8 mouse cellular contexts compared by ENCODE assay signal in the genomic region with DNA sequence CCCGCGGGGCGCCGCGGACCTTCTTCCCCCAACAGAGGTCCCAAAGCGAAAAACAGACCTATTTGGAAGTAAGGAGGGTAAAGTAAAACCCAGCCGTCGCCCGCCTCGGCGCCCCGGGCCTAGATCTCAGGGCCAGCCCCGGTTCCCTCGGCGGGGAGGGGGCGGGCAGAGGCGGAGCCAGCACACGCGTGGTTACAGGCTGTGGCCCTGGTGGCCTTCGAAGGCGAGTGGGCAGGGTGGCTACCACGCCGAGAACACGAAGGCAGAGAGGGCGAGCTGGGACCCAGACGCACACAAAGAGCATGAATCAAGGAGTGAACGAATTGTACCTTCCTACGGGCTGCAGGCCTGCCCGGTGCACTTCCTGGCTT. TPM values are rescaled to one million over a fixed set of nuclear protein-coding genes. Genes with fewer than 3 reads are reported as not detected.
DNase-seq lines count a peak whose midpoint lies in the region; ATAC-seq and TF ChIP-seq lines count a peak whose summit lies in the region.

No protein-coding gene starts in this region.

- no peaks in the 10 kb centered on the region for H3K36me3 ChIP-seq in forebrain, embryonic 14.5 days (ENCODE audit: control insufficient read depth, insufficient read depth, low read length)
- no peaks in the 10 kb centered on the region for H3K36me3 ChIP-seq in liver, embryonic 14.5 days (replicated peaks; ENCODE audit: control insufficient read depth, insufficient read depth, low read depth)

- peak overlapping the region; percentile 80 for H3K4me3 ChIP-seq in gastrocnemius, adult 2 months
- H3K4me3 ChIP-seq in forebrain, embryonic 14.5 days (ENCODE audit: low read depth, low read length) = peak overlapping the region; percentile 46
- peak overlapping the region in 1 of 2 experiments; percentile 23; a peak in 2 of 4 replicates for H3K4me3 ChIP-seq in liver, embryonic 14.5 days (ENCODE audit: insufficient read depth in 1 of 2, low read depth in 2 of 2, low read length in 2 of 2)

- ATAC-seq in forebrain, embryonic 14.5 days = peak; percentile 83
- ATAC-seq in liver, embryonic 14.5 days (ENCODE audit: insufficient read depth) = peak; percentile 36; the same call in 1 of the 2 replicates

- H3K9me3 ChIP-seq in forebrain, embryonic 14.5 days (replicated peaks; ENCODE audit: control insufficient read depth, low read length) = no peaks in the 10 kb centered on the region
- no peaks in the 10 kb centered on the region for H3K9me3 ChIP-seq in liver, embryonic 14.5 days (ENCODE audit: control insufficient read depth, low read length)

- TF ChIP-seq CTCF in gastrocnemius, adult 2 months (IDR thresholded peaks at IDR 0.05) = no peak
- no peak for TF ChIP-seq CTCF in liver, embryonic 14.5 days (IDR thresholded peaks at IDR 0.05; ENCODE audit: low read depth)

- no peaks in the 10 kb centered on the region for H3K27me3 ChIP-seq in forebrain, embryonic 14.5 days (replicated peaks; ENCODE audit: control insufficient read depth, insufficient read depth, low read length)
- H3K27me3 ChIP-seq in liver, embryonic 14.5 days (ENCODE audit: control insufficient read depth, insufficient read depth, low read length) = peaks cover 17% of the 10 kb centered on the region

- intact Hi-C loops in gastrocnemius, adult 2 months (cut with DNase I) = no loop called here
- intact Hi-C loops in gastrocnemius, postnatal 36 days (cut with DNase I) = no loop called here

- H3K4me2 ChIP-seq in forebrain, embryonic 14.5 days (ENCODE audit: low read length) = peak overlapping the region; percentile 78
- peak overlapping the region; percentile 59 for H3K4me2 ChIP-seq in liver, embryonic 14.5 days (ENCODE audit: low read depth)

- peak overlapping the region; percentile 63; the same call in 1 of the 2 replicates for H3K27ac ChIP-seq in gastrocnemius, adult 2 months
- H3K27ac ChIP-seq in forebrain, embryonic 14.5 days (ENCODE audit: low read depth, low read length) = peak overlapping the region; percentile 60; the same call in 1 of the 2 replicates
- H3K27ac ChIP-seq in liver, embryonic 14.5 days = no peak overlapping the region

- no peak for DNase-seq in gastrocnemius, adult 2 months
- no peak for DNase-seq in gastrocnemius, postnatal 36 days
- DNase-seq in 3134 (ENCODE audit: extremely low read depth, insufficient read length, low spot score) = peak; percentile 4
- no peak for DNase-seq in forebrain, embryonic 14.5 days (ENCODE audit: low spot score)
- DNase-seq in liver, embryonic 14.5 days (ENCODE audit: low read depth in 3 of 3, low spot score in 3 of 3) = no peak
- DNase-seq in c-Kit-positive CD71-positive TER-119-positive erythroid progenitor cells, embryonic 14.5 days (ENCODE audit: low spot score) = no peak
- DNase-seq in layer of hippocampus, adult 18-20 months (ENCODE audit: low spot score in 2 of 2) = no peak
- DNase-seq in retina, embryonic 14.5 days (ENCODE audit: low spot score) = no peak

- no peaks in the 10 kb centered on the region; the same call in 1 of the 2 replicates for H3K4me1 ChIP-seq in forebrain, embryonic 14.5 days (ENCODE audit: control insufficient read depth, insufficient read depth, low read length)
- H3K4me1 ChIP-seq in liver, embryonic 14.5 days (replicated peaks; ENCODE audit: control insufficient read depth in 2 of 2, insufficient read depth in 2 of 2, low read length in 1 of 2) = 0 out of 4 replicates have a peak, but pooled peaks cover 0 to 2% of the 10 kb centered on the region in 2 experiments

- peak overlapping the region; percentile 78 for H3K9ac ChIP-seq in forebrain, embryonic 14.5 days (ENCODE audit: low read length)
- no peak overlapping the region; the same call in 1 of the 2 replicates for H3K9ac ChIP-seq in liver, embryonic 14.5 days (replicated peaks)

- no peak for TF ChIP-seq EP300 in liver, embryonic 14.5 days (IDR thresholded peaks at IDR 0.05; ENCODE audit: low read depth)

- 21% methylated on average over 29 of the region's 29 CpGs for WGBS in forebrain, embryonic 14.5 days
- 25% methylated on average over 29 of the region's 29 CpGs for whole genome bisulfite sequencing in liver, embryonic 14.5 days (ENCODE audit: insufficient replicate concordance)

RNA-seq across cellular contexts. Expression of a gene that starts 0.4 kb away (rescaled TPM):
- not detected for total RNA-seq in gastrocnemius, adult 2 months (2021)
- not detected for total RNA-seq in gastrocnemius, postnatal 36 days (2021)
- 1.8 and 2.1 TPM in 2 replicates for polyA plus RNA-seq in forebrain, embryonic 14.5 days (2014; fragmentation: Nextera tagmentation; extraction: Ambion mirVana)
- not detected in 2 replicates for polyA plus RNA-seq in liver, embryonic 14.5 days (2012; rRNA removed)
- polyA plus RNA-seq in liver, embryonic 14.5 days (2014; fragmentation: Nextera tagmentation; extraction: Ambion mirVana) = not detected in 2 replicates
- total RNA-seq in layer of hippocampus, adult 18-20 months (2021) = 1 to 10 TPM; 1.7 to 1.8 TPM
